Mouse (Mus musculus) embryonic facial prominence, embryonic 15.5 days (tissue): ENCODE measurements around the gene Cacna1c. TPM values are rescaled to one million over a fixed set of nuclear protein-coding genes. Genes with fewer than 3 reads are reported as not detected.

Source experiments
- ATAC-seq: fragments of 200-750 bp; cut with Nextera tagmentation; 2 replicates; pipeline ENCODE4 v1.8.0; 2017; ENCODE audit warnings: low read depth, moderate TSS enrichment; ENCODE audit not compliant: insufficient number of reproducible peaks, low FRiP score, low TSS enrichment
- H3K27ac ChIP-seq: fragments of 300-500 bp; sonication (generic); replicated peaks from 2 replicates; pipeline ENCODE4 v1.5.1; 2015; ENCODE audit warnings: mild to moderate bottlenecking, inconsistent platforms
- H3K27me3 ChIP-seq: fragments of 300-500 bp; sonication (generic); 2 replicates; pipeline ENCODE4 v1.6.1; 2015; ENCODE audit warnings: inconsistent platforms
- H3K36me3 ChIP-seq: fragments of 300-500 bp; sonication (generic); 2 replicates; pipeline ENCODE4 v1.6.1; 2015; ENCODE audit warnings: mild to moderate bottlenecking, inconsistent platforms
- H3K4me1 ChIP-seq: fragments of 300-500 bp; sonication (generic); 2 replicates; pipeline ENCODE4 v1.6.1; 2015; ENCODE audit warnings: inconsistent platforms
- H3K4me2 ChIP-seq: fragments of 300-500 bp; sonication (generic); replicated peaks from 2 replicates; pipeline ENCODE4 v1.6.1; 2015; ENCODE audit warnings: mild to moderate bottlenecking, inconsistent platforms
- H3K4me3 ChIP-seq: fragments of 300-500 bp; sonication (generic); replicated peaks from 2 replicates; pipeline ENCODE4 v1.5.1; 2015; ENCODE audit warnings: mild to moderate bottlenecking, inconsistent platforms
- H3K9ac ChIP-seq: fragments of 300-500 bp; sonication (generic); 2 replicates; pipeline ENCODE4 v1.6.1; 2015; ENCODE audit warnings: inconsistent platforms
- H3K9me3 ChIP-seq: fragments of 300-500 bp; sonication (generic); replicated peaks from 2 replicates; pipeline ENCODE4 v1.6.1; 2016; ENCODE audit warnings: inconsistent platforms
- WGBS: fragments of 180-500 bp; shearing (Covaris S2); methylation state at CpG from one replicate; pipeline ENCODE4 v1.1.7; 2015; 5-methylcytosine and 5-hydroxymethylcytosine counted together
- polyA plus RNA-seq: library from polyadenylated mRNA; unstranded; fragments of >200 nt; fragmentation: Nextera tagmentation; extraction: Ambion mirVana; gene quantifications from 2 replicates; pipeline ENCODE4 v1.2.1, GENCODE M21; 2015

The Cacna1c gene
- polyA plus RNA-seq, 1 experiment from 2014 or later: 5.0 TPM

DNA sequence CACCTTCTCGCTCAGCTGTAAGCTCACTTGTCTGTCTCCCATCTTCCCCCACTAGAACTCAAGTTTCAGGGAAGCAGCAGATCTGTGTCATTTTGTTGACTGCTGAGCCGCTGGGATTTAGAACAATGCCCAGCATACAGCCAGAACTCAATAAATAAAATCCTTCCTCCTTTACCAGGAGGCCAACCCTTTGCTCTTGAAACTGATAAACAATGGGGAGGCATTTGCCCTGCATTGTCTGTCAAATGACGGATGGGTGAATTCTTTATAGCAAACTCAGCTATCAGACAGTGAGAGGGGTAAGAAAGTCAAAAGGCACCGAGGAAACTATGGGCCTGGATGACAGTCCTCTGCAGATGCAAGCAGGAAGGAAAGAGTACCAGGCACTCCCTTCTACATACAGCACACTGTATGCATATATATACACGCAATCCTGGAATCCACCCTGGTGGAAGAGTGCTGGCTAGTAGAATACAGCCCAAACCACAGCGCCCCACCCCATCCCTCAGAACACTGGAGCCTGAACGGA is 187.5 kb downstream of the Cacna1c start:
- Histone ChIP-seq H3K9me3 (no peaks in the 10 kb centered on the region), H3K27ac (no peak overlapping the region), H3K36me3 (no peaks in the 10 kb centered on the region), H3K4me2 (no peak overlapping the region), H3K4me3 (no peak overlapping the region), H3K27me3 (no peaks in the 10 kb centered on the region), H3K9ac (no peak overlapping the region), H3K4me1 (peaks cover 15% of the 10 kb centered on the region)
- WGBS: 77% methylated on average over 7 of the region's 7 CpGs
- ATAC-seq: no peak

DNA sequence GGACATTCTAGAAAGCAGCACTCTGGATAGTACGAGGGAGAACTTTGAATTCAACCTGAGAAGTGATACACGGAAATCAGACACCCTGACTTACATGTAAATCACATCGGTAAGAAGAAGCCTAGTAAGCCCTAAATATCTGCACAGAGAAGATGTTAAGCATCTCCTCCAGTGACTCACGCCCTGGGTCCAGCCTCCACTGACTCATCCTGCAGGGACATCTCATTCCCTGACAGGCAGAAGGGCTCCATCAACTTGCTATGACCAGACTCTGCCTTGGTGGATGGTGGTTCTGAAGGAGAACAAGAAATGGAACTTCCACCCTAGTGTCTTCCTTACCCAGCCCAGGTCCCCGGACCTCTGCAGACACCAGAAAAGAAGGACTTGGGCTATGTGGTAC is 191.6 kb downstream of the Cacna1c start:
- no peak for ATAC-seq
- Histone ChIP-seq H3K4me1 (peaks cover 12% of the 10 kb centered on the region), H3K36me3 (no peaks in the 10 kb centered on the region), H3K27me3 (no peaks in the 10 kb centered on the region), H3K9ac (no peak overlapping the region), H3K27ac (no peak overlapping the region), H3K9me3 (no peaks in the 10 kb centered on the region), H3K4me3 (no peak overlapping the region), H3K4me2 (no peak overlapping the region)
- WGBS: 89% methylated on average over 5 of the region's 5 CpGs

DNA sequence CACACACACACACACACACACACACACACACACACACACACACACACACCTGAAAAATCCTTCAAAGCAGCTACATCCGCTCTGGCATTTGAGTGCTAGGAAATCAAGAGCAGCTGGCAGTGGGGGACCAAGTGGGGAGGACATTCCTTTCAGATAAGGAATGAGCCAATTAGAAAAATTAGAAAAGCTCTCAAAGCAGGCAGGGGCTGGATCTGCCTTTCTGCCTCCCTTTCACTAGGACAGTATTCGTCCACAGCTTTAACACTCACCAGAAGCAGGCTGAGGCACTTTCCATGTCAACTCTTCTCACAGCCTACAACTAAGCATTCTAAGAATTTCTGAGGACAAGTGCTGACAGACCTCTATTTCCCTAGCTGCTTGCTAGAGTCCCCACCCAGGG is 194.8 kb downstream of the Cacna1c start:
- Histone ChIP-seq H3K27me3 (no peaks in the 10 kb centered on the region), H3K4me2 (no peak overlapping the region), H3K27ac (no peak overlapping the region), H3K36me3 (no peaks in the 10 kb centered on the region), H3K9me3 (no peaks in the 10 kb centered on the region), H3K4me3 (no peak overlapping the region), H3K9ac (no peak overlapping the region), H3K4me1 (0 out of 2 replicates have a peak, but pooled peaks cover 4% of the 10 kb centered on the region)
- no peak for ATAC-seq
- 31% methylated on average over 2 of the region's 2 CpGs for WGBS

DNA sequence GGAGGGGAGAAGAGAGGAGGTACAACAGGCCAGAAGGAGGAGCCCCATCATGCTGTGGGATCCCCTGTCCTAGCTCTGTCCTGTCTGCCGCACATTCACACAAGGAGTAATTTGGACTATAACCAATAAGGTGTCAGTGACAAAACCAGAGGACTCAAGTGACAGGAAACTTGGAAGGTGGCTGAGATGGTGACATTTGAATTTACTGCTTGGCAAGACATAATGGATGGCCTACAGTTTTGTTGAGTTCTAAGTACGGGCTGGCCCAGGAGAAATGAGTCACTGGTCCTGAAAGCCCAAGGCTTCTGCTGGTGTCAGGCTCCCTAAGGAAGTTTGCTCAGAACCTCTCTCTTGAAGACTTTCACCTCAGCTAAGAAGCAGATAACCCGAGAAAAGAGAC is 196.0 kb downstream of the Cacna1c start:
- H3K27me3 ChIP-seq: no peaks in the 10 kb centered on the region
- no peaks in the 10 kb centered on the region for H3K9me3 ChIP-seq
- H3K9ac ChIP-seq: no peak overlapping the region
- H3K4me2 ChIP-seq: no peak overlapping the region
- no peak overlapping the region for H3K4me3 ChIP-seq
- no peak overlapping the region for H3K27ac ChIP-seq
- H3K4me1 ChIP-seq: 0 out of 2 replicates have a peak, but pooled peaks cover 4% of the 10 kb centered on the region
- WGBS: 58% methylated on average over 3 of the region's 3 CpGs
- ATAC-seq: no peak
- H3K36me3 ChIP-seq: no peaks in the 10 kb centered on the region

DNA sequence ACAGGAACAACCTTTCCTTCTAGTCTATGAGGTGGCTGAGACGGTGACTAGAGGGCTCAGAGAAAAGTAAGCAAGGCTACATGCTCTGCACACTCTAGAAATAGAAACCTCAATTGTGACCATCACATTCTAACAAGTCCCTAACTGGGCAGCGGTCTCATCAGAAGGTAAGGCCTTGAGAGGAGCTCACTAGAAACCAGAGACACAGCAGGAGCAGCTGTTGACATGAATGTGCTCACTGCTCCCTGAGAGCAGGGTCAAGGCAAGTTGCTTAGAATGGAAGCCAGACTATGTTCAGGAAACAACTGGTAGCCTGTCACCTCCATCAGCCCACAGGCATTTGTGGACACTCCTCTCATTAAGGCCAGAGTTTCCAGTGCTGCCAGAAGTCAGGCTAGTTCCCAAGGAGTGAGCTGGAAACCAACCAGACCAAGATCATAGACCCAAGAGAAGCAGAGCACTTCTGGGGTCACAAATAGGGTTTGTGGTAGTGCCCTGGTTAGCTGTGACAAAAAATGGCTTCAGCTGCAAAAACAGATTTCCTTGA is 196.8 kb downstream of the Cacna1c start:
- no peak overlapping the region for H3K9ac ChIP-seq
- 0 out of 2 replicates have a peak, but pooled peaks cover 4% of the 10 kb centered on the region for H3K4me1 ChIP-seq
- ATAC-seq: no peak
- H3K9me3 ChIP-seq: no peaks in the 10 kb centered on the region
- no peaks in the 10 kb centered on the region for H3K27me3 ChIP-seq
- H3K36me3 ChIP-seq: no peaks in the 10 kb centered on the region
- no peak overlapping the region for H3K4me3 ChIP-seq
- H3K4me2 ChIP-seq: no peak overlapping the region
- 83% methylated on average over 2 of the region's 2 CpGs for WGBS
- no peak overlapping the region for H3K27ac ChIP-seq

DNA sequence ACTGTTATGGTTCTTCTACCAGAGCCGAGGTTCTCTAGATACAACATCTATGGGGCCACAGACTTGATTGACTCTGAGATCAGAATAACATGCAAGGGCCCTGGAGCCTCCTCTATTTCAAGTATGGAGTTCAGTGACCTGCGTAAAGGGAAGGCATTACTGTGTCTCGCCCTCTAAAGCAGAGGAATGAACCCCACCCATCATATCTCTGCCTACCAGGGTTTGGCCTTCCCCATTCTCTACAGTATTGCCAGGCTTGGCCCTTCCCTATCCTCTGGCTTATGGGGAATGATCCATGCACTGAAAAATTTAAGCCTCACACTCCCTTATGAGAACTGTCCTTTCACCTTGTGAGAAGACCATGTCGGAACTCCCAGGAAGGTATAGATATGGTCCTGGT is 198.8 kb downstream of the Cacna1c start:
- Histone ChIP-seq H3K4me2 (no peak overlapping the region), H3K9me3 (no peaks in the 10 kb centered on the region), H3K36me3 (no peaks in the 10 kb centered on the region), H3K4me3 (no peak overlapping the region), H3K27me3 (no peaks in the 10 kb centered on the region), H3K27ac (no peak overlapping the region), H3K9ac (no peak overlapping the region), H3K4me1 (0 out of 2 replicates have a peak, but pooled peaks cover 4% of the 10 kb centered on the region)
- 94% methylated on average over 4 of the region's 4 CpGs for WGBS
- ATAC-seq: no peak

DNA sequence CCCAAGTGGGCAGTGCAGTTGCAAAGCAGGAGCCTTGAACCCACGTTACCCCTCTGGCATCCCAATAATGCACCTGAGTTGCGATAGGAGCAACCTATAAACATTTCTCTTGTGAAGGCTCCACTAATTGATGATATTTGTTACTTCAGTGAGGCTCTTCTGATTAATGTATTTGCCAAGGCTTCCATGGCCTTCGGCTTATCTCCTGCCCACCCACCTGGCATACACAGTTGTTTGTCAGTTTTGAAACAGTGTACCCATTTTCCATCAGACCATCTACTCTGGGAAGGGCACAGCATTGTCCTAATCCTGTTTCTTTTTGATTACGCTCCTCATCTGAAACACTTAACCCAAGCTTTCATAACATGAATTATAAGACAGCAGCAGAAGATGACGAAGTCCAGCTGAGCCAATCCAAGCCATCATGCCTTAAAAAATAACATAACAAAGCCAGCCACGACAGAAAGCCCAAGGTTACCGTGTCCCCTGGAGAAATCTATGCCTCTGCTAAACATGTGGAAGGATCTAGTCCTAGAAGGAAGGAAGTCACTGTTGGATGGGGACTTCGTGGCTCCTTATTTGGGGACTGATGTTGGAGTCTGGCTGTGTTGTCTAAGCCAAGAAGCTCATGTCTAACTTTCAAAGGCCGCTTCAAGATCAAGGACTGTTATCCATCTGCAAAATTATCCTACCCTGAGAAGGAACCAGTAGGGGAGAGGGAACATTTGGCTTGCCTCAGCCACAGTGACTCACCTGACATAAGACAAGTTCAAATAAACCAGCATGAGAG is 201.8 kb downstream of the Cacna1c start:
- WGBS: 83% methylated on average over 9 of the region's 9 CpGs
- ATAC-seq: no peak

DNA sequence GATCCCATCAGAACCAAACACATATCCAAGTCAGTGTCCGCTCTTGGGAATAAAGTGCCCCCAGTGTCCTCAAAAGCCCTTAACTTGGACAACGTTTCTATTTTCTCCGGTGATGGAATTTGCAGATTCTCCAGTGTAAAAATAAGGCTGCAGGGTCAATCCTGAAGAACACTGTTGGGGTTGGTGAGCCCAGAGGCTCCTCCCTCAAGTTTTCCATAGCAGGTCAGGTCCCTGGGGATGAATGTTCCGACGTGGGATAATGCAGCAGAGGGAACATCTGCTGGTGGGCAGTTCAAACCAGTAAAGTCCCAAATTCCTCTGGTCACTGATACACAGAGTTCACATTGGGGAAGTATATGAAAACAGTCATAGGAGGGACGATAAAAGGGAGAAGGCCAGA is 203.8 kb downstream of the Cacna1c start:
- Histone ChIP-seq H3K4me3 (no peak overlapping the region), H3K27me3 (0 out of 2 replicates have a peak, but pooled peaks cover 3% of the 10 kb centered on the region), H3K27ac (no peak overlapping the region), H3K9ac (no peak overlapping the region), H3K36me3 (no peaks in the 10 kb centered on the region), H3K4me1 (no peaks in the 10 kb centered on the region), H3K9me3 (no peaks in the 10 kb centered on the region), H3K4me2 (no peak overlapping the region)
- 70% methylated on average over 6 of the region's 6 CpGs for WGBS
- ATAC-seq: no peak

More for the DNA sequence above, 201.8 kb downstream of the Cacna1c start:
- Histone ChIP-seq H3K27ac (no peak overlapping the region), H3K4me1 (no peaks in the 10 kb centered on the region), H3K4me2 (no peak overlapping the region), H3K9ac (no peak overlapping the region), H3K9me3 (no peaks in the 10 kb centered on the region), H3K4me3 (no peak overlapping the region), H3K36me3 (no peaks in the 10 kb centered on the region), H3K27me3 (0 out of 2 replicates have a peak, but pooled peaks cover 3% of the 10 kb centered on the region)

DNA sequence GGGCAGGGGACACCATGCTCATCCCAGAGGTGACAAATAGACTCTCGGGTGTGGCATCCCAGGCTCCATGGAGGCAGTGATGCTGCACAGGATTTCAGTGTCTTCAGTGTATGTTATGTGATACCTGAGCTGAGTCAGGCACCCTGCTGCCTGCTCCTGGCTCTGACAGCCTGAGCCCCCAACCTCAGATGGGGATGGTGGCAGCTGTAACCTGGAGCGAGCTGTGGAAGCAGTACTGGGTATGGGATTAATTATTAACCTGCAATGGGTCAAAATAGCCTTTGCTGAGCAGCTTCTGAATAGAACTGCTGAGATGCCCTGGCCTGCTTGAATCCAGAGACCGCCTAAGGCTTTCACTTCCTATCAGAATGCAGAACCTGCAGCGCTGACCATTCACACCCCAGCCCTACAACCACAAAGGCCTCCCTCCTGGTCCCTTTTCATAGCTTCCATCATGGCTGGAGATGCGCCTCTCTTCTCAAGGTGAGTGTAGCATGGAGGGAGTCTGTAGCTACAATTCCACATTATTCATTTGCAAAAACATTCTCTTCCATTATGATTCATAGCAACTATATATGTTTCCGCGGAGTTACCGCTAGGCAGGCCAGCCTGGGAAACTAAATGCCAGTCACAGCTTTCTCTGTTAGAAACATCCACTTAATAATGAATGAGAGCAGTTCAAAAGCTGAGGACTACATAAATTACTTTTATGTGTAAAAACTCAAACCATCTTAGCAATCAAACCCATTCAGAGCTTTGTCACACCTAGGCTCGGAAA is 206.0 kb downstream of the Cacna1c start:
- Histone ChIP-seq H3K4me1 (no peaks in the 10 kb centered on the region), H3K27ac (no peak overlapping the region), H3K27me3 (0 out of 2 replicates have a peak, but pooled peaks cover 3% of the 10 kb centered on the region), H3K4me3 (no peak overlapping the region), H3K9ac (no peak overlapping the region), H3K4me2 (no peak overlapping the region), H3K9me3 (no peaks in the 10 kb centered on the region), H3K36me3 (no peaks in the 10 kb centered on the region)
- WGBS: 77% methylated on average over 9 of the region's 9 CpGs
- no peak for ATAC-seq

DNA sequence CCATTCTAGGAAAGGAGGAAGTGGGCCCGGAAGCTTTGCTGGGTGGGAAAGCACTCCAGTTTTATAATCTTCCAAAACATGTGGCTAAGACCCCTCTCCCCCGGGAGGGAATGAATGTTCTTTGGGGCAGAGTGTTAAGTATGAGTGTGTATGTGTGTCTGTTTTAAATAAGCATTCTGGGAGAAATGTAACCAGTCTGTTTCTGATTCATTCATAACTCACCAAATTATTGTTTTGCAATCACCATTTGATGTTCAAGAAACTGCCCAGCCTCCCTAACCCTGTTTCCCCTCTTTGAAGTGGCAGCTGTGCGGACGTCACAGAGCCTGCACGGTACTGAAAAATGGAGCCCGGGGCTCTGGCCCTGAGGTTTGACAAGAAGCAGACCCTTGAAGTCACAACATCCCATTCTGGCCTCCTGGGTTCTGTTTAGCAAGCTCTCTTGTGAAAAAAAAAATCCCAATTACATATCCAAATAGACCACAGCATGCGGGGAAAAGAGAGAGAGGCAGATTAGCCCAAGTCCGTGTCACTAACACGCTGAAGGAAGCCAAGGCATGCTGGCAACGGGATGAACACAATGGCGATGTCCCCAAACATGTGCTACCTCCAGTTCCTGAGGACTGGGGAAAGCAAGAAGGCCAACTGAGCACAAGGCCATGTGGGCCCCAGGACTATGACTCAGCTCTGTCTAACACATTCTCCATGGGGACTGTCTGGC is 211.9 kb downstream of the Cacna1c start:
- no peaks in the 10 kb centered on the region for H3K9me3 ChIP-seq
- WGBS: 27% methylated on average over 11 of the region's 11 CpGs
- H3K4me3 ChIP-seq: no peak overlapping the region
- H3K27me3 ChIP-seq: no peaks in the 10 kb centered on the region
- no peak overlapping the region for H3K4me2 ChIP-seq
- no peaks in the 10 kb centered on the region for H3K36me3 ChIP-seq
- peak overlapping the region; percentile 68 for H3K27ac ChIP-seq
- peaks cover 18% of the 10 kb centered on the region for H3K4me1 ChIP-seq
- peak; percentile 68 for ATAC-seq
- H3K9ac ChIP-seq: no peak overlapping the region
